Comparison of ENCODE assay signal across 27 mouse cellular contexts in the genomic region with DNA sequence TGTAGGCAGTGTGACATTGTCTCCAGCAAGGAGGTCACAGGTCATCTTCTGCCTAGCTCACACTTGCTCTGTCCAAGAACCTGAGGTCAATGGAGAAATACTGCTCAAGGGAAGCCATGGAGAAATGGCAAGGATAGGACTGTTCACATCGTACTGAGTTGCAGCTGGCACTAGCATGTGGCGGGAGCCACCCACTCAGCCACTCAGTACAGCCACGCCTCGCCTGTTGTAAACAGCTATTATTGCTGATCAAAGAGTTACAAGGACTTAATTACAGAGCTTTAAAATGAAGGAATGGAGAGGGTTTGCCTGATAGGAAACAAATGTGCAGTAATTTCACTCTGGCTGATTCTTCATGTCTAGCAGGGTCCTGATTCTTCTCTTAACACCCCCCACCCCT.
DNase-seq lines count a peak whose midpoint lies in the region; ATAC-seq lines count a peak whose summit lies in the region.
"Had no signal": no experiment of that assay in that cellular context is flagged by ENCODE, and none has a peak within 500 bp of the region (broad histone marks: within the 10 kb centered on the region; RNA-seq: fewer than 3 reads in every experiment).

No protein-coding gene starts in this region.

- peak; percentile 23 to 69 for DNase-seq in layer of hippocampus, adult 18-20 months (ENCODE audit: low spot score in 2 of 2)
- DNase-seq in layer of hippocampus, postnatal 10 days (ENCODE audit: low spot score in 2 of 2), result no peak
- DNase-seq in forebrain, embryonic 14.5 days (ENCODE audit: low spot score), result peak; percentile 49
- DNase-seq in layer of hippocampus, adult 8-10 months (ENCODE audit: low spot score in 2 of 2), result peak; percentile 23 to 35
- no peak for DNase-seq in midbrain, embryonic 11.5 days (ENCODE audit: low spot score, missing footprints)
- no peak for DNase-seq in kidney, adult 9 months
- DNase-seq: adrenal gland, adult 8-10 months; B cell, adult 2 months; cerebellum, adult 11-12 months; cerebellum, adult 9-11 months; embryo, embryonic 11 days; gastrocnemius, postnatal 25 days; heart, adult 18-20 months; heart, postnatal 36 days; kidney, postnatal 14 days; liver, postnatal 0 days; lung, postnatal 36 days had no signal

- no peak overlapping the region for H3K4me3 ChIP-seq in forebrain, embryonic 14.5 days (ENCODE audit: low read depth, low read length)
- H3K4me3 ChIP-seq in midbrain, embryonic 11.5 days (ENCODE audit: low read depth, low read length), result no peak overlapping the region
- H3K4me3 ChIP-seq: erythroblast, embryonic 14.5 days; hindbrain, embryonic 13.5 days; layer of hippocampus, adult 2 months; limb, embryonic 13.5 days; liver, embryonic 12.5 days; midbrain, embryonic 12.5 days; neural tube, embryonic 13.5 days had no signal

- H3K9me3 ChIP-seq in forebrain, embryonic 14.5 days (replicated peaks; ENCODE audit: control insufficient read depth, low read length), result no peaks in the 10 kb centered on the region
- H3K9me3 ChIP-seq in midbrain, embryonic 11.5 days (ENCODE audit: control insufficient read depth, low read length), result no peaks in the 10 kb centered on the region
- H3K9me3 ChIP-seq: hindbrain, embryonic 13.5 days; limb, embryonic 13.5 days; liver, embryonic 12.5 days; midbrain, embryonic 12.5 days; neural tube, embryonic 13.5 days had no signal

- H3K27ac ChIP-seq in forebrain, embryonic 14.5 days (ENCODE audit: low read depth, low read length), result no peak overlapping the region
- H3K27ac ChIP-seq in midbrain, embryonic 11.5 days (ENCODE audit: low read depth, low read length), result no peak overlapping the region
- H3K27ac ChIP-seq: hindbrain, embryonic 13.5 days; layer of hippocampus, adult 2 months; limb, embryonic 13.5 days; liver, embryonic 12.5 days; midbrain, embryonic 12.5 days; neural tube, embryonic 13.5 days had no signal

- no peaks in the 10 kb centered on the region for H3K27me3 ChIP-seq in forebrain, embryonic 14.5 days (replicated peaks; ENCODE audit: control insufficient read depth, insufficient read depth, low read length)
- no peaks in the 10 kb centered on the region for H3K27me3 ChIP-seq in midbrain, embryonic 11.5 days (ENCODE audit: control insufficient read depth, insufficient read depth, low read length)
- H3K27me3 ChIP-seq: hindbrain, embryonic 13.5 days; limb, embryonic 13.5 days; liver, embryonic 12.5 days; midbrain, embryonic 12.5 days; neural tube, embryonic 13.5 days had no signal

- no peaks in the 10 kb centered on the region for H3K4me1 ChIP-seq in forebrain, embryonic 14.5 days (ENCODE audit: control insufficient read depth, insufficient read depth, low read length)
- H3K4me1 ChIP-seq in midbrain, embryonic 11.5 days (ENCODE audit: control insufficient read depth, insufficient read depth, low read length), result peaks cover 13% of the 10 kb centered on the region
- H3K4me1 ChIP-seq: hindbrain, embryonic 13.5 days; limb, embryonic 13.5 days; liver, embryonic 12.5 days; neural tube, embryonic 13.5 days had no signal

- no peaks in the 10 kb centered on the region for H3K36me3 ChIP-seq in forebrain, embryonic 14.5 days (ENCODE audit: control insufficient read depth, insufficient read depth, low read length)
- H3K36me3 ChIP-seq in midbrain, embryonic 11.5 days (ENCODE audit: control insufficient read depth, insufficient read depth, low read length), result no peaks in the 10 kb centered on the region
- H3K36me3 ChIP-seq: hindbrain, embryonic 13.5 days; limb, embryonic 13.5 days; liver, embryonic 12.5 days; midbrain, embryonic 12.5 days; neural tube, embryonic 13.5 days had no signal

- ATAC-seq in forebrain, embryonic 14.5 days, result peak; percentile 85
- ATAC-seq in midbrain, embryonic 11.5 days (ENCODE audit: low FRiP score), result no peak
- ATAC-seq: activated CD4-positive, CD25-positive, alpha-beta regulatory T cell, adult 4 months; intestine, embryonic 16.5 days; liver, embryonic 12.5 days; liver, postnatal 0 days had no signal

- 44% methylated on average over 4 of the region's 4 CpGs for WGBS in forebrain, embryonic 14.5 days
- 81% methylated on average over 4 of the region's 4 CpGs for WGBS in midbrain, embryonic 11.5 days

- no peak overlapping the region for H3K9ac ChIP-seq in forebrain, embryonic 14.5 days (ENCODE audit: low read length)
- no peak overlapping the region for H3K9ac ChIP-seq in midbrain, embryonic 11.5 days (ENCODE audit: low read length)
- H3K9ac ChIP-seq: hindbrain, embryonic 13.5 days; limb, embryonic 13.5 days; liver, embryonic 12.5 days; liver, postnatal 0 days; midbrain, embryonic 12.5 days; neural tube, embryonic 13.5 days had no signal

- no peak overlapping the region for H3K4me2 ChIP-seq in forebrain, embryonic 14.5 days (ENCODE audit: low read length)
- H3K4me2 ChIP-seq in midbrain, embryonic 11.5 days, result no peak overlapping the region
- H3K4me2 ChIP-seq: heart, embryonic 11.5 days; hindbrain, embryonic 13.5 days; limb, embryonic 13.5 days; liver, embryonic 12.5 days; midbrain, embryonic 12.5 days; neural tube, embryonic 13.5 days had no signal

Comparison
In these comparisons a context has a peak if more than half of its experiments do, and no peak if none do; other contexts are left out.
1. DNase-seq: peak in layer of hippocampus, adult 18-20 months (2 of 2), forebrain, embryonic 14.5 days (single experiment) and layer of hippocampus, adult 8-10 months (2 of 2); none in layer of hippocampus, postnatal 10 days (0 of 2), midbrain, embryonic 11.5 days (single experiment) and kidney, adult 9 months (single experiment).